Mouse (Mus musculus): ENCODE data around the gene 1810055G02Rik.

DNA sequence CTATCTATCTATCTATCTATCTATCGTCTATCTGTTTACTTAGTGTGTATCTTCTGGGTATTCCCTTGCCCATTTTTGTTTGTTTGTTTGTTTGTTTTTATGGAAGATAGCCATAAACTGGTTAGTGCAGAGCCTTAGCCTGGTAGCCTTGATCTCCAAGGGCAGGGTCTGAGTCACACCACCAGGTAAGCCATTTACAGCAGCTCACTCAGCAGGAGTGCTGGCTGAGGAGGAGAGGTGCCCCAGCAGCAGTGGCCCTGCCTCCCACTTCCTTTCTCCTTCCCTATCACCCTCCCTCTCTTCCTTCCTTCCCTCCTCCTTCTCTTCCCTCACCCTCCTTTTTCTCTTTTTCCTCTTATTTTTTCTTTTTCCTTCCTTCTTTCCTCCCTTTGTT lies 45.1 kb downstream of the 1810055G02Rik start:
- TF ChIP-seq GATA1 (IDR thresholded peaks at IDR 0.05; ENCODE audit: low read length) = no peak
- no peak for TF ChIP-seq TAL1 (IDR thresholded peaks at IDR 0.05; ENCODE audit: low read length)
